Mouse (Mus musculus) testis, adult 2 months (tissue): ENCODE measurements around the gene Ltbp4.

Source experiments
- CTCF ChIP-seq: fragments of 200-500 bp; IDR thresholded peaks from 2 replicates; pipeline ENCODE4 v1.5.1; 2012; ENCODE audit warnings: low read depth, mild to moderate bottlenecking, inconsistent platforms, low read length, moderate library complexity; ENCODE audit not compliant: control insufficient read depth, insufficient read depth, insufficient replicate concordance
- POLR2A ChIP-seq: fragments of 200-500 bp; IDR thresholded peaks from 2 replicates; pipeline ENCODE4 v1.6.1; 2012; ENCODE audit warnings: low read depth, mild to moderate bottlenecking, inconsistent platforms, low read length, moderate library complexity; ENCODE audit not compliant: control insufficient read depth

DNA sequence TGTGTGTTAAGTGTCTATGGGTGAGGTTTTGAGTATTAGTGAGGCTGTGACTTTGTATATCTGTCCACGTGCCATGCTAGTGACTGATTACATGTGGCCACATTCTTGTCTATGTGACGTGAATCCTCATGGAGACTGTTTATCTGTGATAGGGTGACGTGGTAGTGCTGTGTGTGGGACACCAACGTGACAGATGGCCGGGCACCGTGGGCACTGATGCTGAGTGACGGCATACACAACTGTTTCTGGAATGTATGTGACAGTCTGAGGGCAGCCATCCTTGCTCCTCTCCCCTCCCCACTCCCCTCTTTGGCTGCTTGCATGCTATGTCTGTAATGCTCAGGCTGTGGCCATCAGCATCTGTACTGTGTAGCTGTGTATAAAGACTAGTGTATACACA, 76.6 kb downstream of the Ltbp4 start:
- TF ChIP-seq CTCF, result no peak
- TF ChIP-seq POLR2A, result no peak
